Mouse (Mus musculus) spleen, embryonic (tissue): ENCODE data around the gene Olfr1080.
"Not testable (repeated sequence)": the region's sequence is repeated elsewhere in the genome, so short reads cannot be mapped to it uniquely, and the experiment has no call there.

ENCODE experiments used
- CTCF ChIA-PET: fragments of 350-600 bp; sonication (Branson Sonifier 250); formaldehyde crosslinking; loops from one replicate; lab custom pipeline; 2022; lab: Charles Lee

Olfr1080 gene

GRCm38 (mm10) chr2:86558135-86558534 is at the start of gene Olfr1080:
Olfr1080 (minus strand) TSS chr2:86558235.
- CTCF ChIA-PET = not testable (repeated sequence)

GRCm38 (mm10) chr2:86598866-86599265 is 40.8 kb upstream of the Olfr1080 start, which contains the start of gene Olfr1082:
Olfr1082 (minus strand) TSS chr2:86598966.
- CTCF ChIA-PET = not testable (repeated sequence)

- CTCF ChIA-PET = no interaction called here
Observed at GRCm38 (mm10) chr2:86542380-86542779, 15.7 kb downstream of the Olfr1080 start, which contains the start of gene Olfr1079. Olfr1079 (minus strand) TSS chr2:86542480.

GRCm38 (mm10) chr2:86530991-86531390 is 27.0 kb downstream of the Olfr1080 start:
- CTCF ChIA-PET = no interaction called here

- CTCF ChIA-PET = no interaction called here
Observed at GRCm38 (mm10) chr2:86508161-86508560, 49.9 kb downstream of the Olfr1080 start, which contains the start of gene Olfr1076. Olfr1076 (plus strand) TSS chr2:86508461.
